Mouse (Mus musculus): ENCODE results near the gene Tmc8. TPM values are rescaled to one million over a fixed set of nuclear protein-coding genes. Genes with fewer than 3 reads are reported as not detected.

Tmc8 gene
- polyA plus RNA-seq (2012), result 20.6 and 30.9 TPM in 2 replicates

DNA sequence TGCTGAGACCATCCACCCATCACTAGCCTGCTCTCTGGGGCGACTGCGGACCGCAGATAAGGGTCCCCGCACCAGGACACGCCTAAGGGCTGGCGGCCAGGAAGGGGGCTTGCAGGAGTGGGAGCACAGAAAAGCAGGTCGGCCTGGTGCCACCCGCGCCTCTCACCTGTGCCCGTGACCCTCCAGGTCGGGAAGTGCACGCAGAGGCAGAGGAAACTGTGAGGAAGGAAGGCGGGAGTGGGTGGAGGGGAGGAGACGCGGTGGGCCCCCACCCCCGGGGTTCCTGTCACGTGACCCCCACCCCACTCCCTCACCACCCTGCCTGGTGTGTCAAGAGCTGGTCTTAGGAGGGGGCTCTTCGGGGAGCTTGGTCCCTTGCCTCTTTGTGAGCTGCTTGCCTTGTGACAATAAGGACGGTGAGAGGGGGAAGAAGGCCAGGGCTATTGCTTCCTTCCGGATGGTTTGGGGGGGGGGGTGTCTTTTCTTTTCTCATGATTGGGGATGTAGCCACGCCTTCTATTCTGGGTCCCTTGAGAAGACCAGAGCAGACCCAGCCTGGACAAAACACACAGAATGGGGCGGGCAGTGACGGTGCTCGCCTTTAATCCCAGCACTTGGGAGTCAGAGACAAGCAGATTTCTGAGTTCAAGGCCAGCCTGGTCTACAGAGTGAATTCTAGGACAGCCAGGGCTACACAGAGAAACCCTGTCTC is at the start of gene Tmc8, which contains the start of gene Tmc6:
Gene Tmc8, plus strand, starts transcription at position 84 of the 712 bp plus-strand sequence.
Gene Tmc6, minus strand, starts transcription at position 206 of the 712 bp plus-strand sequence.
- no peak for TF ChIP-seq GATA1 (IDR thresholded peaks at IDR 0.05; ENCODE audit: low read length)

DNA sequence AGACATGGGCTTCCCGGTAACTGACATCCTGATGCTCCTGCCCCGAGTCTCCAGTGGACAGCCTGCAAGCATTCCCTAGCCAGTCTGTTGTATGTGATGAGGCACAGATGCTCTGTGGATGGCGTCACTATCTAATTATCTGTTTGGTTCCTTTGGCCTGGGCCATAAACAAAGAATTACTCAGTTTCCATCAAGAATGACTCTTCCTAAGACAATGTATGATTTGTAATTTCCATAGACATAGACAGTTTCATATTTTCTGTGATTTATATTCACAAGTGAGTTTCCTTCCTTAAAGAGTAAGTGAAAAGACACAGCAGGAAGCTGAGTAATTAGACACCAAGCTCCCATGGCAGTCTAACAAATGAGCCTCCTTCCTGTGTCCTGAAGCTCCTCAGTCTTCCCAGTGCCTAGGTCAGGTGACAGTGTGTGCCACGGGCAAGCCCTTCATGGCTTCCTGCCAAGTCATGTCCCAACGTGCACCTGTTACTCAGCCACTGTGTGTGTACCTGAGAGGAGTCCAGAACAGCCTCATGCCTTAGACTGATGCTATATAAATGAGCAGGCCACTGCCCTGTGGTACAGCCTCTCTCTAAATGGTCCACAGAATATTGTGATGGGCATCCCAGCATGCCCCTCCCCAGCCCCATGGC is 45.7 kb upstream of the Tmc8 start:
- no peak for TF ChIP-seq GATA1 (IDR thresholded peaks at IDR 0.05; ENCODE audit: low read length)

DNA sequence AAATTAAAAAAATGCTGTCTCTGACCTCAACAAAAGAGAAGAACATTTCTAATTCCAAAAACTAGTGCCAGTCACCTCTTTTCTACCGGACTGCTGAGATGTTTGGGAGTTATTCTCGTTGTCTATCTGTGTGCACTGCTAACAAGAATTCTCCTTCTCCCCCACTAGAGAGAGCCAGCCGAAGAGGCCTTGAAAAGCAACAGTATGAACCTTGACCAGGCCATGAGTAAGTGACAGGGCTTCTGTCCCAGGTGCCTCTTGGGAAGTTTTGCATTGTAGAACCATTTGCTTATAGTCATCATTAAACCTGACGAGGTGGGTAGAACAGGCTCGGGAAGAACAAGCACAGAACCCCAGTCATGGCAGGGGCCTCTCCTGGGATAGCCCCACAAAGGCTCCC is 43.8 kb upstream of the Tmc8 start:
- TF ChIP-seq GATA1 (IDR thresholded peaks at IDR 0.05; ENCODE audit: low read length), result no peak

DNA sequence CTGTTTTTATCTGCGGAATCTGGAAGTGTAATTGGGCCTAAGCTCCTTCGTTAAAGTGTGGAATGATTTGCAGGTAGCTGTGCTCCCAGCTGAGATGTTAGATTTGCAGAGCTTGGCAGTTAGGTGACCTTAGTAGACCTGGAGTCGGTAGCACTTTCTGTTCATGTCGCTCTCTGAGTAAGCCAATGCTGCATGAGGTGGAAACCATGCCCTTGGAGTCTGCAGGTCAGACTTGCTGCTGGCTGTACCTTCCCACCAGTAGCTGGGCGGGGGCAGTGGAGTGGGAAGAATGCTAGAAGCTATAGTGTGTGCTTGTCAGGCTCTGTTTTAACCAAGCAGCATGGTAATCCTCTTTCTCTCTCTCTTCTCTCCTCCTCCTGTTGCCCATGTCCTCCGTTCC is 40.7 kb upstream of the Tmc8 start:
- TF ChIP-seq GATA1 (IDR thresholded peaks at IDR 0.05; ENCODE audit: low read length), result no peak

DNA sequence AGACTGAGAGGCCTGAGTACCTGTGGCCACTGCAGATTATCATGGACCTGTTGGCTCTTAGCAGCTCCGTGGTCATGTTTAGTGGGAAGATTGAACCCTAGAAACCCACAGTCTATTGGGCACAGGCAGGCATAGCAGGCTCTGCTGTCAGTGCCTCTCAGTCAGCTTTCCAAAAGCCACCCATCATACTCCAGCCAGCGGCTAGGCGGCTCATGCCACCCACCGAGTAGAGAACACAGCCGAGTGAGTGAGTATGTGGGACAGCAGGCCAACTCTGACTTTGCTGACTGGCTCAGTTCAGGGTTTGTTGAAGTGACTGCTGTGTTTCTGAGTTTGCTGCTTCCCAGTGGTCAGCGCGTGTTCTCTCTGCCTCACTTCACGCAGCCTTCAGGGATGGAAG is 39.6 kb upstream of the Tmc8 start:
- no peak for TF ChIP-seq GATA1 (IDR thresholded peaks at IDR 0.05; ENCODE audit: low read length)

DNA sequence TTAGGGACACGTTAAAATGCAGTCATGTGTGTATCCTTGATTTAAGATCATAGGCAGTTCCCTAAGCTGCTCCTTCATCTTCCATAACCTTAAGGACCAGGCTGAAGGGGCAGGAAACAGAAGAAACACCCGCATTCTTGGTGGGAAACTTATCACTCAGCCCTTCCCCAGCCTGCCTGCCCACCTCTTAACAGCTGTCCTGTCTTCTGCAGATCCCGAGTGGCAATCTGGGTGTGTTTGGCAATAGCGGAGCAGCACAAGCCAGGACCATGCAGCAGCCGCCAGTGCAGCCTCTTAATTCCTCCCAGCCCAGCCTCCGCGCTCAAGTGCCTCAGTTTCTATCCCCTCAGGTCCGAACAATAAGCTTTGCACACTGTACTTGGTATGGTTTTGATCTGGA is 39.2 kb upstream of the Tmc8 start:
- no peak for TF ChIP-seq GATA1 (IDR thresholded peaks at IDR 0.05; ENCODE audit: low read length)

DNA sequence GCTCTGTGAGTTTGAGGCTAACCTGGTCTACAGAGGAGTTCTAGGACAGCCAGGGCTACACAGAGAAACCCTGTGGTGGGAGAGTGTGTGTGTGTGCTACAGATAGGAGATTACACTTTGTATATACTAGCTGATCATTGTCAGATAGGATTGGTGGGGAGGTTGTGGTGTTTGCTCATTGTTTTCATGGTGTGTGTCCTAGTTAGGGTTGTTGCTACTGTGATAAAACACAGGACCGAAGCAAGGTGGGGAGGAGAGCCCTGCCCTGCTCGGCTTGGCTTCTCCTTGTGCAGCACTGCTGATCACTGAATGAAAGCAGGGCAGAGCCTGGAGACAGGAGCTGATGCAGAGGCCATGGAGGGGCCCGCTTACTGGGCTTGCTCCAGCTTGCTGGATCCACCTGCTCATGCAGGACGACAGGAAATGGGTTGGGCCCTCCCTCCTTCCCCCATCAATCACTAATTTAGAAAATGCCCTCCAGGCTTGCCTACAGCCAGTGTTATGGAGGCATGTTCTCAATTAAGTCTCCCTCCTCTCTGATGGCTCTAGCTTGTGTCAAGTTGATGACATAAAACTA is 38.3 kb upstream of the Tmc8 start:
- TF ChIP-seq GATA1 (IDR thresholded peaks at IDR 0.05; ENCODE audit: low read length), result no peak

DNA sequence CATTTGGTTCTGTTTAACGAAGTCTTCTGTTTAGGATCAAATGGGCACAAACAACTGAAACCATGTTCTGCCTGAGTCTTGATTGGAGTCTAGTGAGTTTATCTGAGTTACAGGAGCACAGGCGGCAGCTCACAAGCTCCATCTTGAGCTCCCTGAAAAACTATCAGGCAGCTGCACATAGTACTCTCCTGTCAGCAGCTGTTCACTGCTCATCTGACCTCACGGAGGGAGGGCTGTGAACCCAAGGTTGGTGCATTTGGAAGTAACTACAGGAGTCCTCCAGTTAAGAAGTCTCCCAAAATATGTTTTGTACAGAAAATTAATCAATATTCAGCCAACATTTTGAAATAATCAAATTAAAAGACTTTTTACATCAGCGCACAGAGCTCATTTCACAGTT is 33.2 kb upstream of the Tmc8 start:
- TF ChIP-seq GATA1 (IDR thresholded peaks at IDR 0.05; ENCODE audit: low read length), result no peak

DNA sequence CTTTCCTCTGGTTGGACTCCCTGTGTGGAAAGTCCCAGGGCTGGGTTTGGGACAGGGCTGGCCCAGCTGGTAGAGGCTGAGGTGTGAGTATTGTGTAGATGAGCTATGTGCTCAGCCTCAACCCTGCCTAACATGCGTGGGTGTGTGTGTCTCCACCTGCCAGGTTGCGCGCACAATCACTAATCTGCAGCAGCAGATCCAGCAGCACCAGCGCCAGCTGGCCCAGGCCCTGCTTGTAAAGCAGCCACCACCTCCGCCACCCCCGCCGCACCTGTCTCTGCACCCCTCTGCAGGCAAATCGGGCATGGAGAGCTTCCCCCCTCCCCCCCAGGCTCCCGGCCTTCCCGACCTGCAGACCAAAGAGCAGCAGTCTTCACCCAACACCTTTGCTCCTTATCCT is 32.5 kb upstream of the Tmc8 start:
- TF ChIP-seq GATA1 (IDR thresholded peaks at IDR 0.05; ENCODE audit: low read length), result no peak

DNA sequence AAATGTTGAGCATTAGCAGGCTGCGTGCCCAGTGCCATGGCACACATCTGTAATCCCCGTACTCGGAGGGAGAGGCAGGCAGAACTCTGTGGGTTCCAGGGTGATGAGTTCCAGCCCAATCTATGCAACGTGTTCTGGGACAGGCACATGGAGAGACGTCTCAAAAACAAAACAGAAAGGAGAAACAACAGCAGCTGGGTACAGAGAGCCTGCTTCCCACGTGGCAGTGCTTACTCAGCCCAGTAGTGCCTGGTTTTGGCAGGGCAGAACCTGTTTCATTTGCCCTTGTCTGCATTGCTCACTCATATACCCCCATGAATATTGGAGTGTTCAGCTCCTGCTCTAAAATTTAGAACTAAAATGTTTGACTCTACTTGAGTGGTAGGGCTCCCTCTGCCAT is 30.3 kb upstream of the Tmc8 start:
- TF ChIP-seq GATA1 (IDR thresholded peaks at IDR 0.05; ENCODE audit: low read length), result no peak

DNA sequence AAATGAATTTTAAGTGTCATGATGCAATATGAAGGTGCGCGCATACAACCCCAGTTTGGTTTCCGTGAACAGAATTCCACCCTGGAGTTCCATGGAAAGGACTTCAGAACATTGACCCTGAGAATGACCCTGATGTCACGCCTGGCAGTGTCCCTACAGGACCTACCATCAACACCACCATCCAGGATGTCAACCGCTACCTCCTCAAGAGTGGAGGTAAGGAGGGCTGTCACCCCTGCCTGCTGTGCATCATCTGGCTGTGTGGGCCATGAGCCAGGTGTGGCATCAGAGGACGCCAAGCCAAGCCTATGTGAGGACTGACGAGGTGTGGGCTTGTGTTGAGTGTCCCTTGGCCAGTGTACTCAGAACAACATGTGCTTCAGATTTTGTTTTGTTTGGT is 26.0 kb upstream of the Tmc8 start:
- no peak for TF ChIP-seq GATA1 (IDR thresholded peaks at IDR 0.05; ENCODE audit: low read length)

DNA sequence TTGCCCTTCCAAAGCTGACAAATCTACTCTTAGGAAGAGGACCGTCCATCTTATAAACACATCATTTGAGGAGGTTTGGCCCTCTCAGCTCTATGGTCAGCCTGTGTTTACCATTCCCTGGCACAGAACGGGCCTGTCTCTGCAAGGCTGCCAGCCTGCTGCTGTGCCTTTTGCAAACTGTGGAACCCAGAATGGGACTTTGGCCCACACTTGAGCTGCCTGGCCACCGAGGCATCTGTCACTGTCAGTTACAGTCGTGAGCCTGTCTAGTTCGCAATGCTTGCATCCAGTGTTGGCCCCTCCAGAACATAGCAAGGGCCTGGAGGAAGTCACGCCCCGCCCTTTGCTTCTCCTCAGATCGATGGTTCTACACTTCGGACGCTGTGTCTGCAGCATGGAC is 22.6 kb upstream of the Tmc8 start:
- no peak for TF ChIP-seq GATA1 (IDR thresholded peaks at IDR 0.05; ENCODE audit: low read length)

DNA sequence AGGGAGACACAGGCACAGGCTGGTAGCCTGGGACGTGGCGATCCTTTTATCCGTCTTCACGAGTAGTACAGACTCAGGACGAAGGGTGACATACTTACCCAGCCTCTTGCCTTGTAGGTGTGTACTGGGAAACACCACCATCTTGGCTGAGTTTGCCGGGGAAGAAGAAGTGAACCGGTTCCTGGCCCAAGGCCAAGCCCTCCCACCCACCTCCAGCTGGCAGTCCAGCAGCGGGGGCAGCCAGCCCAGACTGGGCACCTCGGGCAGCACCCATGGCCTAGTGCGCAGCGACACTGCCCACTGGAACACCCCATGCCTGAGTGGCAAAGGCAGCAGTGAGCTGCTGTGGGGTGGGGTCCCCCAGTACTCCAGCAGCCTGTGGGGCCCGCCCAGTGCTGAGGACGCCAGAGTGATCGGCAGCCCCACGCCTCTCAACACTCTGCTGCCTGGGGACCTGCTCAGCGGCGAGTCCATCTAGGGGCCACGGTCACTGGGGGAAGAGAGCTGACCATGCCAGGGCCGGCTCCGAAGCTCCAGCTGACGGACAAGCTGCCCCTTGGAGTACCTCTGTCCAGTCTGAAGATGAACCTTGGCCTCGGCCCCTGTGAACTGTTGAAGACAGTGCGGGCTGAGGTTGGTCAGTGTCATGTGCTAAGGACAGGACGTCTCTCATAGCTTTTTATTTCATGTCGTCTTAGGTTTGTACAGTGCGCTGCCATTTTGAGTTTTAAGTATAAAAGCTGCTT is 21.3 kb upstream of the Tmc8 start:
- TF ChIP-seq GATA1 (IDR thresholded peaks at IDR 0.05; ENCODE audit: low read length), result no peak

DNA sequence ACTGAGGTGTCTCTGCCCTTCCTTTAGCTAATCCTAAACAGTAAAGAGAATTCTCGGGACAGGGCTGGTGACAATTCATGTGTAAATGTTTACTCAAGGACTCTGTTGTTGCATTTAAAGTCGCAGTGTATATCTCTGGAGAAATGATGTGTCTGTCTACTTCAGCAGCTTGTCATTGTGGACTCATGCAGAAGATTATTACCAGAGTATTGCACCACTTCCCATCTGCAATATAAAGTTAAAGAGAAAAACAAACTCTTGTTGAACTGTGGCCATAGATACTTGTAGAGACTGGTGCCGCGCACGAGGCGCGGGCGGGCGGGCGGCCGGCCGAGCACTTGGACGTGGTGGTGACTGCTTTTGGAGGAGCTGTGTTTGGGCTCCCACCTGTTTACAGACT is 20.1 kb upstream of the Tmc8 start:
- TF ChIP-seq GATA1 (IDR thresholded peaks at IDR 0.05; ENCODE audit: low read length), result no peak

DNA sequence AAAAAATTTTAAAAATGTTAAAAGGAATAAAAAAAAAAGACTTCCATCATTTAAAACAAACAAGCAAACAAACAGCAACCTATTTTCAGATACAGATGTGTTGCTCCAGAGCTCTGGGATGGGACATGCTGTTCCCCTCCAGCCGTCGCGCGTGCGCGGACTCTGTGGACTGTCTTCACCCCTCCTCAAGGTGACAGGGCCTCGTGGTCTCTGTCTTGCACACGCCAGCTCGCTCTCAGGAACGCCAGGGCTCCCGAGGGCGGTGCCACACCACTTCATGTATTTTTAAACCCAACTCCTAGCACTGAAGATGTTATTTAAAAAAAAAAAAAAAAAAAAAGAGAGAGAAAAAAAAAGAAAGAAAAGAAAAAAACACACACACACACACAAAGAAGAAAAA is 19.6 kb upstream of the Tmc8 start:
- no peak for TF ChIP-seq GATA1 (IDR thresholded peaks at IDR 0.05; ENCODE audit: low read length)

DNA sequence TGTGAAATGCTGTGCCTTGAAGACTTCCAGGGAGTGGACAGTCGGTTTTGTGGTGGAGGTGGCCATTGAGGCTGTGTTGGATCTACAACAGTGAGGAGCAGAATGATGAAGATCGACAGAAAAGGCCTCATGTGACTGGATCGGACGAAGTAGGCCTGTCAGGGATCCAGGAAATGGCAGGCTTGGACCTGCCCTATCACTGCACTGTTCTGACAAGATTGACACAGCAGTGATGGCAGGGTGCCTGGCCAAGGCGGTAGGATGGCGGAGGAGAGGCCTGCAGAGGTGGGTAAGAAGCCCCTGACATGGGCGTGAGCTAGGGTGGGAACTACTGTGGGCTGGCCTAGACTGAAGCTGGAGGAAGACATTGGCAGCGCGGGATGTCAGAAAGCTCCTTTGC is 17.6 kb upstream of the Tmc8 start:
- TF ChIP-seq GATA1 (IDR thresholded peaks at IDR 0.05; ENCODE audit: low read length), result no peak
